Mouse (Mus musculus) hindbrain, embryonic 16.5 days (tissue): Measurements from ENCODE around the gene Cdkl1. TPM values are rescaled to one million over a fixed set of nuclear protein-coding genes. Genes with fewer than 3 reads are reported as not detected.

Experiments
- ATAC-seq: fragments of 200-750 bp; cut with Nextera tagmentation; 2 replicates; pipeline ENCODE4 v1.8.0; 2017; ENCODE audit warnings: moderate TSS enrichment, moderate library complexity
- H3K27ac ChIP-seq: fragments of 300-500 bp; sonication (generic); 2 replicates; pipeline ENCODE4 v1.5.1; 2014; ENCODE audit warnings: low read depth, mild to moderate bottlenecking, control low read depth, low read length, moderate library complexity
- H3K27me3 ChIP-seq: fragments of 300-500 bp; sonication (generic); replicated peaks from 2 replicates; pipeline ENCODE4 v1.6.1; 2014; ENCODE audit warnings: low read length; ENCODE audit not compliant: control insufficient read depth, insufficient read depth
- H3K36me3 ChIP-seq: fragments of 300-500 bp; sonication (generic); 2 replicates; pipeline ENCODE4 v1.6.1; 2014; ENCODE audit warnings: mild to moderate bottlenecking, low read length, moderate library complexity, mixed read lengths; ENCODE audit not compliant: control insufficient read depth, insufficient read depth
- H3K4me1 ChIP-seq: fragments of 300-500 bp; sonication (generic); 2 replicates; pipeline ENCODE4 v1.6.1; 2014; ENCODE audit warnings: low read depth, low read length; ENCODE audit not compliant: control insufficient read depth, insufficient read depth
- H3K4me2 ChIP-seq: fragments of 300-500 bp; sonication (generic); 2 replicates; pipeline ENCODE4 v1.6.1; 2014; ENCODE audit warnings: mild to moderate bottlenecking, low read length, control low read depth, moderate library complexity
- H3K4me3 ChIP-seq: fragments of 300-500 bp; sonication (generic); 2 replicates; pipeline ENCODE4 v1.5.1; 2014; ENCODE audit warnings: mild to moderate bottlenecking, low read length, control low read depth, moderate library complexity
- H3K9ac ChIP-seq: fragments of 300-500 bp; sonication (generic); 2 replicates; pipeline ENCODE4 v1.6.1; 2014; ENCODE audit warnings: low read depth, mild to moderate bottlenecking, control low read depth, low read length, moderate library complexity
- H3K9me3 ChIP-seq: fragments of 300-500 bp; sonication (generic); 2 replicates; pipeline ENCODE4 v1.6.1; 2014; ENCODE audit warnings: mild to moderate bottlenecking, low read length, moderate library complexity; ENCODE audit not compliant: control insufficient read depth
- WGBS: fragments of 180-500 bp; shearing (Covaris S2); extraction: QIAGEN DNeasy Blood & Tissue Kit; methylation state at CpG from one replicate; pipeline ENCODE4 v1.1.7; 2014; 5-methylcytosine and 5-hydroxymethylcytosine counted together
- polyA plus RNA-seq: library from polyadenylated mRNA; unstranded; fragments of >200 nt; fragmentation: Nextera tagmentation; extraction: Ambion mirVana; gene quantifications from 2 replicates; pipeline ENCODE4 v1.2.1, GENCODE M21; 2015

The Cdkl1 gene
- polyA plus RNA-seq, 1 experiment from 2014 or later: 16.5 TPM

GRCm38 (mm10) chr12:69789766-69790529 is 1.1 kb downstream of the Cdkl1 start:
- peak overlapping the region; percentile 70 for H3K27ac ChIP-seq
- no peaks in the 10 kb centered on the region for H3K36me3 ChIP-seq
- H3K4me3 ChIP-seq: peak overlapping the region; percentile 51
- 32% methylated on average over 27 of the region's 27 CpGs for WGBS
- H3K9me3 ChIP-seq: no peaks in the 10 kb centered on the region
- peak overlapping the region; percentile 73 for H3K4me2 ChIP-seq
- peak overlapping the region; percentile 77 for H3K9ac ChIP-seq
- ATAC-seq: peak; percentile 16; the same call in 1 of the 2 replicates
- peaks cover 9% of the 10 kb centered on the region; the same call in 1 of the 2 replicates for H3K4me1 ChIP-seq
- no peaks in the 10 kb centered on the region for H3K27me3 ChIP-seq

GRCm38 (mm10) chr12:69788380-69788779 is 2.7 kb downstream of the Cdkl1 start:
- WGBS: 88% methylated on average over 5 of the region's 5 CpGs
- Histone ChIP-seq H3K36me3 (no peaks in the 10 kb centered on the region), H3K9ac (no peak overlapping the region)

GRCm38 (mm10) chr12:69785471-69785870 is 5.6 kb downstream of the Cdkl1 start:
- H3K4me2 ChIP-seq: no peak overlapping the region
- no peak overlapping the region for H3K9ac ChIP-seq
- H3K9me3 ChIP-seq: no peaks in the 10 kb centered on the region
- H3K36me3 ChIP-seq: no peaks in the 10 kb centered on the region
- no peak overlapping the region for H3K4me3 ChIP-seq
- WGBS: 86% methylated on average over 9 of the region's 9 CpGs
- H3K27ac ChIP-seq: no peak overlapping the region
- ATAC-seq: no peak
- no peaks in the 10 kb centered on the region for H3K27me3 ChIP-seq
- H3K4me1 ChIP-seq: peaks cover 3% of the 10 kb centered on the region; the same call in 1 of the 2 replicates

More at GRCm38 (mm10) chr12:69788380-69788779, 2.7 kb downstream of the Cdkl1 start:
- Histone ChIP-seq H3K9me3 (no peaks in the 10 kb centered on the region), H3K4me3 (no peak overlapping the region), H3K27ac (no peak overlapping the region), H3K27me3 (no peaks in the 10 kb centered on the region), H3K4me1 (peaks cover 9% of the 10 kb centered on the region; the same call in 1 of the 2 replicates), H3K4me2 (no peak overlapping the region)
- ATAC-seq: no peak

GRCm38 (mm10) chr12:69783247-69784025 is 7.6 kb downstream of the Cdkl1 start:
- H3K4me2 ChIP-seq: no peak overlapping the region
- no peaks in the 10 kb centered on the region for H3K36me3 ChIP-seq
- 44% methylated on average over 6 of the region's 6 CpGs for WGBS
- no peaks in the 10 kb centered on the region for H3K9me3 ChIP-seq
- no peak overlapping the region for H3K27ac ChIP-seq
- H3K4me1 ChIP-seq: no peaks in the 10 kb centered on the region; the same call in 1 of the 2 replicates
- H3K9ac ChIP-seq: no peak overlapping the region
- no peak overlapping the region for H3K4me3 ChIP-seq
- no peaks in the 10 kb centered on the region for H3K27me3 ChIP-seq
- no peak for ATAC-seq

GRCm38 (mm10) chr12:69781935-69782650 is 9.0 kb downstream of the Cdkl1 start:
- H3K36me3 ChIP-seq: no peaks in the 10 kb centered on the region
- ATAC-seq: peak; percentile 24; the same call in 1 of the 2 replicates
- no peak overlapping the region for H3K4me3 ChIP-seq
- H3K27ac ChIP-seq: no peak overlapping the region
- 73% methylated on average over 10 of the region's 10 CpGs for WGBS
- no peaks in the 10 kb centered on the region; the same call in 1 of the 2 replicates for H3K4me1 ChIP-seq
- no peaks in the 10 kb centered on the region for H3K27me3 ChIP-seq
- H3K4me2 ChIP-seq: no peak overlapping the region
- H3K9me3 ChIP-seq: no peaks in the 10 kb centered on the region
- no peak overlapping the region for H3K9ac ChIP-seq

GRCm38 (mm10) chr12:69781480-69781879 is 9.6 kb downstream of the Cdkl1 start:
- Histone ChIP-seq H3K27me3 (no peaks in the 10 kb centered on the region), H3K4me2 (no peak overlapping the region), H3K27ac (no peak overlapping the region), H3K4me3 (no peak overlapping the region), H3K9ac (no peak overlapping the region), H3K36me3 (no peaks in the 10 kb centered on the region), H3K4me1 (no peaks in the 10 kb centered on the region; the same call in 1 of the 2 replicates), H3K9me3 (no peaks in the 10 kb centered on the region)
- no peak for ATAC-seq
- 58% methylated on average over 8 of the region's 8 CpGs for WGBS

- 74% methylated on average over 2 of the region's 2 CpGs for WGBS
- ATAC-seq: no peak
- H3K9ac ChIP-seq: no peak overlapping the region
- H3K27ac ChIP-seq: no peak overlapping the region
- H3K4me3 ChIP-seq: no peak overlapping the region
- no peaks in the 10 kb centered on the region; the same call in 1 of the 2 replicates for H3K4me1 ChIP-seq
- H3K36me3 ChIP-seq: no peaks in the 10 kb centered on the region
- no peaks in the 10 kb centered on the region for H3K9me3 ChIP-seq
- no peaks in the 10 kb centered on the region for H3K27me3 ChIP-seq
- no peak overlapping the region for H3K4me2 ChIP-seq
Measured at GRCm38 (mm10) chr12:69777957-69778356, 13.1 kb downstream of the Cdkl1 start.

GRCm38 (mm10) chr12:69777341-69777730 is 13.7 kb downstream of the Cdkl1 start:
- H3K27ac ChIP-seq: no peak overlapping the region
- H3K9me3 ChIP-seq: no peaks in the 10 kb centered on the region
- no peaks in the 10 kb centered on the region for H3K36me3 ChIP-seq
- ATAC-seq: no peak
- no peaks in the 10 kb centered on the region for H3K27me3 ChIP-seq
- H3K9ac ChIP-seq: no peak overlapping the region
- no peak overlapping the region for H3K4me3 ChIP-seq
- 93% methylated on average over 6 of the region's 6 CpGs for WGBS
- H3K4me2 ChIP-seq: no peak overlapping the region
- no peaks in the 10 kb centered on the region; the same call in 1 of the 2 replicates for H3K4me1 ChIP-seq
